Mouse (Mus musculus): Measurements from ENCODE around the gene Vps50. TPM values are rescaled to one million over a fixed set of nuclear protein-coding genes. Genes with fewer than 3 reads are reported as not detected.
"Not testable (repeated sequence)": the region's sequence is repeated elsewhere in the genome, so short reads cannot be mapped to it uniquely, and the experiment has no call there.

Vps50 gene
- polyA plus RNA-seq, 1 experiment from 2014 or later, result 11.5 TPM

DNA sequence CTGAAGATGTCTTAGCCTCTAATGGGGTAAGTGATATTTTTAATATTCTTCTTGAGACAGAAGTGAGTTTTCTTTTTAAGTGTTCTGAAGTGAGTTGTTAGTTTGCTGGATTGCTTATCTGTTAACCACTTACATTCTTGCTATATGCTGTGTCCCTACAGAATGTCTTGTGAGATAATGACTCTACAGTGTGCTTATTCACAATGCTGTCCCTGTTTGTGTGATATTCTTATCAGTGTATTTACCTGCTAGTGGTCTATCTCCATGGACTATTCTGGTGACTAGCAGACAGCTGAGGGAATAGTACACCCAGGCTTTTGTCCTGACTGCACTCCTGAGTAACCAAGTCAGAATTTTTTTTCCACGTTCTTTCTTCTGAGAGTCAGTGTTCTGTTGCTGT lies 67.5 kb downstream of the Vps50 start:
- peak overlapping the region; percentile 77 for H3K27ac ChIP-seq
- WGBS (ENCODE audit: insufficient replicate concordance), result 45% methylated on average over 1 of the region's 1 CpGs
- no peaks in the 10 kb centered on the region for H3K9me3 ChIP-seq (replicated peaks)
- DNase-seq (peak; percentile 20), ATAC-seq (ENCODE audit: low read depth) (peak; percentile 97)
- peak overlapping the region; percentile 15 for H3K4me2 ChIP-seq
- H3K4me1 ChIP-seq (replicated peaks), result peaks cover 30% of the 10 kb centered on the region
- peaks cover 8% of the 10 kb centered on the region; the same call in 1 of the 2 replicates for H3K36me3 ChIP-seq
- H3K4me3 ChIP-seq (replicated peaks), result no peak overlapping the region
- no peaks in the 10 kb centered on the region for H3K27me3 ChIP-seq
- 0 out of 2 replicates have a peak overlapping the region, but pooled peaks have one; percentile 30 for H3K9ac ChIP-seq

- WGBS (ENCODE audit: insufficient replicate concordance), result 84% methylated on average over 7 of the region's 7 CpGs
These were observed 69.0 kb downstream of the Vps50 start for GRCm38 (mm10) chr6:3567071-3567610.

DNA sequence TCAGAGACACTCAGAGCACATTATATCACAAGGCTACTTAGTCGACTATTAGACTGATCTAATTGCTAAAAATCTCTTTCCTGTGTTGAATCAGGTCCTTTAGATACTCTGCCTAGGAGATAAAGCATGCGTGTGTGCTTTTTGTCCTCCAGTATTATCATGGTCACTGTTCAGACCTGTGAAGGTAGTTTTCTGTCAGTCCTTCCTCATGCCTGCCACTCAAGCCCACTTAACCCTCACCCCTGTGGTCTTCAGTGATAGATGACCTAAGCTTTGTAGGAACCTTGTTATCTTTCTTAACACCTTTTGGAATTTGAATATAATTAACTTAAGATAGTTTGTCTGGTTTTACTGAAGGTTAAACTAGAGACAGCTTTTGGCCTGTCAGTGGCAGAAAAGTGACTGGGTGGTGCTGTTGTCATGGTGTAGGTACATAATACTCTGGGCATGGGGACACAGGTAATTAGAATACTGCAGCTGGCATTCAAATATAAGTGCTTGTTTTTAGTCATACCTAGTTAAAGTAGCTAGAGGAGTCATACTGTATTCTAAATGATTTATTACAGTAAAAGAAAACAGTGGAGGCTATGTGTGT lies 74.1 kb downstream of the Vps50 start:
- no peak overlapping the region for H3K9ac ChIP-seq
- H3K4me2 ChIP-seq, result no peak overlapping the region
- H3K27ac ChIP-seq, result no peak overlapping the region
- H3K36me3 ChIP-seq, result peaks cover 13% of the 10 kb centered on the region; the same call in 1 of the 2 replicates
- ATAC-seq (ENCODE audit: low read depth) (peak; percentile 76), DNase-seq (no peak)
- H3K9me3 ChIP-seq (replicated peaks), result no peaks in the 10 kb centered on the region
- peaks cover 6% of the 10 kb centered on the region for H3K4me1 ChIP-seq (replicated peaks)
- no peaks in the 10 kb centered on the region for H3K27me3 ChIP-seq
- WGBS (ENCODE audit: insufficient replicate concordance), result 35% methylated on average over 2 of the region's 2 CpGs
- H3K4me3 ChIP-seq (replicated peaks), result no peak overlapping the region

More at GRCm38 (mm10) chr6:3567071-3567610, 69.0 kb downstream of the Vps50 start:
- Histone ChIP-seq H3K27me3 (no peaks in the 10 kb centered on the region), H3K9ac (no peak overlapping the region), H3K4me1 (replicated peaks) (peaks cover 32% of the 10 kb centered on the region), H3K36me3 (peaks cover 13% of the 10 kb centered on the region; the same call in 1 of the 2 replicates), H3K4me3 (replicated peaks) (no peak overlapping the region), H3K4me2 (no peak overlapping the region), H3K27ac (no peak overlapping the region), H3K9me3 (replicated peaks) (no peaks in the 10 kb centered on the region)
- ATAC-seq (ENCODE audit: low read depth) (no peak), DNase-seq (no peak)

DNA sequence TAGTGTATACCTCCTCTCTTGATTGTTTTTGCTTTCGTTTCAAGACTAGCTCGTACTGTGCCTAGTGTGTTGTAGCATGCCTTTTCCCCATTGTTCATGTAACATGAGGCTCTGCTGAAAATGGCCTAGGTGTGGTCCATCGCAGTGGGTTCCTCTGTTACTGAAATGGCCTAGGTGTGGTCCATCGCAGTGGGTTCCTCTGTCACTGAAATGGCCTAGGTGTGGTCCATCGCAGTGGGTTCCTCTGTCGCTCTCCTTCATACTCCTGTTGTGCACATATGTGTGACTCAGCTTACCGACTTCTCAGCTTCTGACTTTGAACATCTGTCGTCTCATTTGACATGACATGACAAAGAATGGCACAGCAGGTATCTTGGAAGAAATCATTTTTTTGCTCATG lies 75.6 kb downstream of the Vps50 start:
- no peak overlapping the region for H3K4me3 ChIP-seq (replicated peaks)
- H3K27ac ChIP-seq, result no peak overlapping the region
- WGBS (ENCODE audit: insufficient replicate concordance), result 80% methylated on average over 8 of the region's 8 CpGs
- H3K4me1 ChIP-seq (replicated peaks), result peaks cover 6% of the 10 kb centered on the region
- H3K9ac ChIP-seq, result no peak overlapping the region
- no peak overlapping the region for H3K4me2 ChIP-seq
- H3K27me3 ChIP-seq, result no peaks in the 10 kb centered on the region
- DNase-seq (no peak), ATAC-seq (ENCODE audit: low read depth) (no peak)
- H3K9me3 ChIP-seq (replicated peaks), result no peaks in the 10 kb centered on the region
- 0 out of 2 replicates have a peak, but pooled peaks cover 11% of the 10 kb centered on the region for H3K36me3 ChIP-seq

DNA sequence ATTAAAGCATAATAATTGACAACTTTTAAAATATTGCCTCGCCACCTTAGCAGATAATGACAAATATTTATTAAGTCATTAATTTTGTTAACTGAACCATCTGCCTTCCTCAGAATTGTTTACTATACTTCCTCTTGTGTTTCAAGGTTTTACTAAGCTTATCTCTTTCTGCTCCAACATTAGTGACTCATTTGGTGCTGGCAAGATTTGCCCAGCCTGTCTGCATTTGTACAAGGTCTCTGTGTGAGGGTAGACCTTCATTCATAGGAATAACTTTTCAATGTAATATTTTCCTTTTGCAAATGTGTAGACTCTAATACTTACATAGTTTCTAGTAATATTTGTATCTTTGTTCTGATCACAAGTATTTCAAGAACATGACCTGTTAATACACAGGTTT lies 87.2 kb downstream of the Vps50 start:
- no peak overlapping the region for H3K4me3 ChIP-seq (replicated peaks)
- H3K36me3 ChIP-seq, result peaks cover 6% of the 10 kb centered on the region
- ATAC-seq (ENCODE audit: low read depth) (no peak), DNase-seq (no peak)
- H3K27me3 ChIP-seq, result no peaks in the 10 kb centered on the region
- H3K4me1 ChIP-seq (replicated peaks), result 0 out of 2 replicates have a peak, but pooled peaks cover 1% of the 10 kb centered on the region
- no peak overlapping the region for H3K9ac ChIP-seq
- H3K4me2 ChIP-seq, result no peak overlapping the region
- no peak overlapping the region for H3K27ac ChIP-seq
- 78% methylated on average over 1 of the region's 1 CpGs for WGBS (ENCODE audit: insufficient replicate concordance)
- H3K9me3 ChIP-seq (replicated peaks), result no peaks in the 10 kb centered on the region

DNA sequence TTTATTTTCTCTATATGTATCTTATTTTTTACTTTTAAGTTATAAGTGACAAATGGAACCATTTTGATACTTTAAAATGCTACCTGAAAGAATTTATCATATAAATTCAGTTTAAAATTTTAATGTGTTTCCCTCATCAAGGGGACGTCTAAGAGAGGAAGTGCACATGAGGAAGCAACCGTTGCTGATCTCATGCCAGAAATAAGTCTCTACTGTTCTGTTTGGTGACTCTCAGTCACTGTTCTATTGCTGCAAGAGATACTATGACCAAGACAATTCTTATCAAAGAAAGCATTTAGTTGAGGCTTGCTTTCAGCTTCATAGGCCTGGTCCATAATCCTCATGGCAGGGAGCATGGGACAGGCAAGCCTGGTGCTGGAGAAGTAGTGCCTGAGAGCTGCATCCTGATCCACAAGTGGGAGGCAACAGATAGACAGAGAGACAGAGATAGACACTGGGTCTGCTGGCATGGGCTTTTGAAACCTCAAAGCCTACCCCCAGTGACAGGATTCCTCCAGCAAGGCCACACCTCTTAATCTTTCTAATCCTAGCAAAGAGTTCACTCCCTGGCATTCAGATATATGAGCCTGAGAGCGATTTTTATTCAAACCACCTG lies 92.2 kb downstream of the Vps50 start:
- Histone ChIP-seq H3K9me3 (replicated peaks) (no peaks in the 10 kb centered on the region), H3K27me3 (no peaks in the 10 kb centered on the region), H3K9ac (no peak overlapping the region), H3K4me2 (no peak overlapping the region), H3K27ac (no peak overlapping the region), H3K4me3 (replicated peaks) (no peak overlapping the region), H3K4me1 (replicated peaks) (0 out of 2 replicates have a peak, but pooled peaks cover 5% of the 10 kb centered on the region), H3K36me3 (peaks cover 6% of the 10 kb centered on the region)
- ATAC-seq (ENCODE audit: low read depth) (no peak), DNase-seq (no peak)
- 33% methylated on average over 3 of the region's 3 CpGs for WGBS (ENCODE audit: insufficient replicate concordance)

DNA sequence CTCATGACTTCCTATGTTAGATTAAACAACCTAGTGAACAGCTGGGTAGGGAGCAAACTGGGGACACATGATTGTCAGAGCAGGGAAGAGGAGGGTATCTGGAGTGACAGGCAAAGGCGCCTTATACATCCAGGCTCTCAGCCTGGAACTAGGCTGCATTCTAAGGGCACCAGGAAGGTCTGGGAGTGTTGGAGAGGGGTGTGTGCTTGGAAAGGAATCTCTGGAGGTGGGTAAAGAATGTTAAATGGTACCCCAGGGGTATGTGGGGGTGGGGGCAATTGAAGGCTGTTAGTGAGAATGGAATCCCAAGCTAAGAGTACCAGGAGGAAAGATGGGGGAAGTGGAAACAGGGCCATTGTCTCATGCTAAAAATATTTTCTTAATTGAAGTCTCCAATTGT lies 96.1 kb downstream of the Vps50 start:
- 72% methylated on average over 1 of the region's 1 CpGs for WGBS (ENCODE audit: insufficient replicate concordance)
- DNase-seq (no peak), ATAC-seq (ENCODE audit: low read depth) (no peak)
- H3K27me3 ChIP-seq, result no peaks in the 10 kb centered on the region
- no peak overlapping the region for H3K4me2 ChIP-seq
- no peak overlapping the region for H3K4me3 ChIP-seq (replicated peaks)
- H3K9ac ChIP-seq, result no peak overlapping the region
- 0 out of 2 replicates have a peak, but pooled peaks cover 5% of the 10 kb centered on the region for H3K4me1 ChIP-seq (replicated peaks)
- H3K27ac ChIP-seq, result no peak overlapping the region
- peaks cover 2% of the 10 kb centered on the region; the same call in 1 of the 2 replicates for H3K36me3 ChIP-seq
- H3K9me3 ChIP-seq (replicated peaks), result no peaks in the 10 kb centered on the region

GRCm38 (mm10) chr6:3612827-3613226 lies 114.6 kb downstream of the Vps50 start:
- ATAC-seq (ENCODE audit: low read depth) (no peak), DNase-seq (no peak)
- Histone ChIP-seq H3K27me3 (no peaks in the 10 kb centered on the region), H3K27ac (no peak overlapping the region), H3K4me1 (replicated peaks) (no peaks in the 10 kb centered on the region), H3K4me3 (replicated peaks) (no peak overlapping the region), H3K9ac (no peak overlapping the region), H3K9me3 (replicated peaks) (no peaks in the 10 kb centered on the region), H3K36me3 (no peaks in the 10 kb centered on the region), H3K4me2 (no peak overlapping the region)
- 68% methylated on average over 2 of the region's 2 CpGs for WGBS (ENCODE audit: insufficient replicate concordance)

- not testable (repeated sequence) for H3K27me3 ChIP-seq; H3K9ac ChIP-seq; H3K4me1 ChIP-seq (replicated peaks); H3K9me3 ChIP-seq (replicated peaks); H3K36me3 ChIP-seq; H3K27ac ChIP-seq
- peak; percentile 70 for ATAC-seq (ENCODE audit: low read depth)
- H3K4me3 ChIP-seq (replicated peaks), result peak overlapping the region; percentile 30; the same call in 1 of the 2 replicates
- DNase-seq, result peak; percentile 7
- H3K4me2 ChIP-seq, result peak overlapping the region; percentile 48
- WGBS (ENCODE audit: insufficient replicate concordance), result 48% methylated on average over 11 of the region's 13 CpGs
These were observed 122.5 kb downstream of the Vps50 start for GRCm38 (mm10) chr6:3620428-3621387.
